Mouse (Mus musculus) telencephalon, adult 2 months (tissue): Measurements from ENCODE around the gene Hist1h3f.
A peak's percentile ranks its signal among the peaks of the same experiment; 100 is the strongest.

ENCODE experiments used
- DNase-seq: peaks from one replicate; pipeline ENCODE4 v3.0.0-alpha.2; 2011; ENCODE audit warnings: low read depth, low spot score

Gene Hist1h3f

GRCm38 (mm10) chr13:23543965-23544786 is at the start of gene Hist1h3f:
TSS of gene Hist1h3f (plus strand) at chr13:23544052.
- DNase-seq: peak; percentile 98

GRCm38 (mm10) chr13:23495526-23495925 is 48.3 kb upstream of the Hist1h3f start:
- no peak for DNase-seq

- no peak for DNase-seq
Observed at GRCm38 (mm10) chr13:23497656-23498321, 46.1 kb upstream of the Hist1h3f start.

GRCm38 (mm10) chr13:23498653-23499052 is 45.2 kb upstream of the Hist1h3f start:
- DNase-seq: no peak

GRCm38 (mm10) chr13:23499943-23500342 is 43.9 kb upstream of the Hist1h3f start:
- DNase-seq: no peak

- DNase-seq: no peak
Observed at GRCm38 (mm10) chr13:23500424-23501200, 43.2 kb upstream of the Hist1h3f start.

GRCm38 (mm10) chr13:23501511-23501910 is 42.3 kb upstream of the Hist1h3f start:
- no peak for DNase-seq

- no peak for DNase-seq
Observed at GRCm38 (mm10) chr13:23502031-23502567, 41.8 kb upstream of the Hist1h3f start.

- no peak for DNase-seq
Observed at GRCm38 (mm10) chr13:23502916-23503315, 40.9 kb upstream of the Hist1h3f start.

- no peak for DNase-seq
Observed at GRCm38 (mm10) chr13:23503797-23504196, 40.1 kb upstream of the Hist1h3f start.

- DNase-seq: no peak
Observed at GRCm38 (mm10) chr13:23505662-23506345, 38.0 kb upstream of the Hist1h3f start.

- DNase-seq: no peak
Observed at GRCm38 (mm10) chr13:23506351-23506750, 37.5 kb upstream of the Hist1h3f start.

GRCm38 (mm10) chr13:23506819-23507515 is 36.9 kb upstream of the Hist1h3f start:
- no peak for DNase-seq

GRCm38 (mm10) chr13:23510127-23510526 is 33.7 kb upstream of the Hist1h3f start:
- no peak for DNase-seq

- no peak for DNase-seq
Observed at GRCm38 (mm10) chr13:23513517-23513916, 30.3 kb upstream of the Hist1h3f start.

GRCm38 (mm10) chr13:23515281-23515680 is 28.6 kb upstream of the Hist1h3f start:
- DNase-seq: no peak

GRCm38 (mm10) chr13:23515826-23516620 is 27.8 kb upstream of the Hist1h3f start:
- no peak for DNase-seq

GRCm38 (mm10) chr13:23516822-23517602 is 26.8 kb upstream of the Hist1h3f start:
- peak; percentile 46 for DNase-seq
